Mouse (Mus musculus) hindbrain, embryonic 13.5 days (tissue): ENCODE data around the gene Galnt2. TPM values are rescaled to one million over a fixed set of nuclear protein-coding genes. Genes with fewer than 3 reads are reported as not detected.
A peak's percentile ranks its signal among the peaks of the same experiment; 100 is the strongest.

Source experiments
- ATAC-seq: fragments of 200-750 bp; cut with Nextera tagmentation; 2 replicates; pipeline ENCODE4 v1.8.0; 2017; ENCODE audit warnings: moderate TSS enrichment; ENCODE audit not compliant: low FRiP score
- H3K27ac ChIP-seq: fragments of 300-500 bp; sonication (generic); 2 replicates; pipeline ENCODE4 v1.5.1; 2015; ENCODE audit warnings: inconsistent platforms, mild to moderate bottlenecking, moderate library complexity
- H3K27me3 ChIP-seq: fragments of 300-500 bp; sonication (generic); 2 replicates; pipeline ENCODE4 v1.6.1; 2015; ENCODE audit warnings: mild to moderate bottlenecking, inconsistent platforms
- H3K36me3 ChIP-seq: fragments of 300-500 bp; sonication (generic); 2 replicates; pipeline ENCODE4 v1.6.1; 2015; ENCODE audit warnings: mild to moderate bottlenecking, inconsistent platforms
- H3K4me1 ChIP-seq: fragments of 300-500 bp; sonication (generic); replicated peaks from 2 replicates; pipeline ENCODE4 v1.6.1; 2015; ENCODE audit warnings: inconsistent platforms
- H3K4me2 ChIP-seq: fragments of 300-500 bp; sonication (generic); 2 replicates; pipeline ENCODE4 v1.6.1; 2015; ENCODE audit warnings: inconsistent platforms, mild to moderate bottlenecking, moderate library complexity
- H3K4me3 ChIP-seq: fragments of 300-500 bp; sonication (generic); 2 replicates; pipeline ENCODE4 v1.5.1; 2015; ENCODE audit warnings: mild to moderate bottlenecking, inconsistent platforms
- H3K9ac ChIP-seq: fragments of 300-500 bp; sonication (generic); 2 replicates; pipeline ENCODE4 v1.6.1; 2015; ENCODE audit warnings: mild to moderate bottlenecking, inconsistent platforms
- H3K9me3 ChIP-seq: fragments of 300-500 bp; sonication (generic); 2 replicates; pipeline ENCODE4 v1.6.1; 2016; ENCODE audit warnings: inconsistent platforms
- WGBS: fragments of 180-500 bp; shearing (Covaris S2); methylation state at CpG from one replicate; pipeline ENCODE4 v1.1.7; 2015; 5-methylcytosine and 5-hydroxymethylcytosine counted together
- polyA plus RNA-seq: library from polyadenylated mRNA; unstranded; fragments of >200 nt; fragmentation: Nextera tagmentation; extraction: Ambion mirVana; gene quantifications from 2 replicates; pipeline ENCODE4 v1.2.1, GENCODE M21; 2015

The Galnt2 gene
- polyA plus RNA-seq, 1 experiment from 2014 or later, result 49.9 TPM

DNA sequence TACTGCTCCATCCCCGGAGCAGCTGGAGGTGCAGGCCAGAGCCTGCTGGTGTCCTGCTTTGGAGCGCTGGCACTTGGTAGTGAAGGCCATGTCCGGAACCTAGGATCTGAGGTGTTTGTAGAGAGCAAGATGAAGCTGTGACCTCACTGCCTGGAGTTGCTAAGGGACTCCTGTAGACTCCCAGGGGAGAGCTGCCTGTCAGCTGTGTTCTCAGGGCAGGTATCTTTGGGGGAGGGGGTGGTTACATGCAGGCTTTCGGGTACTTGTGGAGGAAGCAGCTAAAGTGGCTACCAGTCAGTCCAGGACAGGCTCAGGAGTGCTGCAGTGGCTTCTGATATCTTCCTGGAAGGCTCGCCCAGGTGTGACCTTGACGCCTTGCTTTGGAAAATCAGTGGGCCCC is 8.2 kb downstream of the Galnt2 start:
- no peak overlapping the region for H3K27ac ChIP-seq
- WGBS, result 85% methylated on average over 6 of the region's 6 CpGs
- ATAC-seq, result no peak

DNA sequence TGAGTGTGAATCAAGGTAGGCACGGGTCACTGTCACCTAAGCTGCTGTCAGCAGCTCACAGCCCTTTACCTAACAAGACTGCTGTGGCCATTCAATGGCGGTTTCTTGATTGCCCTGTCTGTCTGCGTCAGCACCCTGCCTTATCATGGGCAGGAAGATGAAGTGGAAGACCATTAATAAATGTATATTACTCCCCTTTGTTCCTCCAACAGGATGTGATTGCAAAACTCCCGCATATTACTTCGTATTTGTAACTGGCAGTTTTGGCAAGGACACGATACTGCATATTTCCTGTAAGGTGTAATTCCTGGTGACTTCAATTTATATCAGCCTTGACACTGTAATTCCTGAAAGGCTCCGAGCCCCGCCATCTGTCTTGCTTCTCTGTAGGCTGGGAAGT is 9.7 kb downstream of the Galnt2 start:
- Histone ChIP-seq H3K9ac (peak overlapping the region; percentile 58; the same call in 1 of the 2 replicates), H3K36me3 (peaks cover 20% of the 10 kb centered on the region), H3K27ac (peak overlapping the region; percentile 84), H3K9me3 (peaks cover 5% of the 10 kb centered on the region; the same call in 1 of the 2 replicates), H3K4me1 (peaks cover 50% of the 10 kb centered on the region), H3K4me3 (no peak overlapping the region), H3K27me3 (no peaks in the 10 kb centered on the region), H3K4me2 (no peak overlapping the region)
- ATAC-seq, result no peak
- 63% methylated on average over 8 of the region's 8 CpGs for WGBS

More for the DNA sequence above, 8.2 kb downstream of the Galnt2 start:
- H3K4me2 ChIP-seq, result no peak overlapping the region
- H3K4me1 ChIP-seq, result peaks cover 66% of the 10 kb centered on the region
- peaks cover 5% of the 10 kb centered on the region; the same call in 1 of the 2 replicates for H3K9me3 ChIP-seq
- H3K9ac ChIP-seq, result peak overlapping the region; percentile 25
- H3K36me3 ChIP-seq, result peaks cover 11% of the 10 kb centered on the region
- no peaks in the 10 kb centered on the region for H3K27me3 ChIP-seq
- no peak overlapping the region for H3K4me3 ChIP-seq

DNA sequence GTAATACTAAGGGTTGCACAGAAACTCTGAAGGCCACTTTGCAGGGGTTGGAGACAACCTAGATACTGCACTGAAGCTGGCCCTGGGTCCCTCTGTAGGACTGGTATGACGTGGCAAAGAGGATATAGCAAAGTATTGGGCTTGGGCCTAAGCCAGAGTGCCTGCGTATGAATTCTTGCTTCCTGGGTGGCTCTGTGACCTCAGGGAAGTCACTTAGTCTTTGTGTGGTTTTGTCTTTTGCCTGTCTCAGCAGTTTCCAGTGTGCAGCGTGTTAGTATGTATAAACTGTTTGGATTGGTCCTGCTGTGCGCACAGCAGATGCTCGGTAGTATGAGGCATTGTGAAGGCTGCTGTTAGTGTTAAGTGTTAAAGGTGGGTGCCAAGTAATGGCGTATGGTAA is 11.0 kb downstream of the Galnt2 start:
- no peak for ATAC-seq
- Histone ChIP-seq H3K4me2 (no peak overlapping the region), H3K27ac (peak overlapping the region; percentile 58), H3K27me3 (no peaks in the 10 kb centered on the region), H3K4me1 (peaks cover 46% of the 10 kb centered on the region), H3K4me3 (no peak overlapping the region), H3K9ac (no peak overlapping the region), H3K36me3 (peaks cover 20% of the 10 kb centered on the region), H3K9me3 (peaks cover 5% of the 10 kb centered on the region; the same call in 1 of the 2 replicates)
- 75% methylated on average over 6 of the region's 6 CpGs for WGBS

DNA sequence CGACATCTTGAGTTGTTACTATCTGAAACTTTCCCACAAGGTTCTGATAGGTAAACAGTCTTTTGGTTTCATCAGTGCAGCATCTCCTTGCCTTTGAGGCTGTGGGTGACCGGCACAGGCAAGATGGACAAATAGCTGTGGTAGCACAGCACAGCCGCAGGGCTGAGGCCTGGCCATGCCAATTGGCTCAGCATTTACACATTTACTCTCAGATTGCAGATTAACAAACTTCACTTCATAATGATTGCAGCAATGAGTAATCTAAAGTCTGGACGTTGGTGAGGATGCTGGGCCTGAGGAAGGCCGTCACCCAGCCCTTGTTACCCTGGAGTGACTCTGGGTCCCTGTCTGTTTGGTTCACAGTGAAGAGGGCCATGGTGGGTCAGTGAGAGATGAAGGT is 11.7 kb downstream of the Galnt2 start:
- WGBS, result 96% methylated on average over 5 of the region's 5 CpGs
- H3K4me3 ChIP-seq, result no peak overlapping the region
- no peak for ATAC-seq
- H3K27me3 ChIP-seq, result no peaks in the 10 kb centered on the region
- peaks cover 42% of the 10 kb centered on the region for H3K4me1 ChIP-seq
- H3K9ac ChIP-seq, result no peak overlapping the region
- H3K9me3 ChIP-seq, result peaks cover 5% of the 10 kb centered on the region; the same call in 1 of the 2 replicates
- no peak overlapping the region for H3K27ac ChIP-seq
- peaks cover 20% of the 10 kb centered on the region for H3K36me3 ChIP-seq
- no peak overlapping the region for H3K4me2 ChIP-seq

DNA sequence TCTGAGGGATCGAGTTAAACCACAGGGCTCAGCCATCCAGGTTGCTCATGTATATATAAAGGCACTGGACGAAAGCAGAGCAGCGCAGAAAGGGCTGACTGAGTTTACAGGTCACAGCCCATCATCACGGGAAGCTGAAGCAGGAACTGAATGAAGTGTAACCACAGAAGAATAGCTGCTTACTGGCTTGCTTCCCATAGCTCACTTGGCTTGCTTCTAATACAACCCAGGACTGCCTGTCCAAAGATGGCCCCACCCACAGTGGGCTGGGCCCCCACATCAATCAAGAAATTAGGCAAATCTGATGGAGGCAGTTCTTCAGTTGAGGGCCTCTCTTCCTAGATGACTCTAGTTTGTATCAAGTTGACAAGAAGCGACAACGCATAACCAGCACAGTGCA is 16.4 kb downstream of the Galnt2 start:
- Histone ChIP-seq H3K4me3 (no peak overlapping the region), H3K27ac (no peak overlapping the region), H3K4me1 (peaks cover 27% of the 10 kb centered on the region), H3K9me3 (peaks cover 5% of the 10 kb centered on the region; the same call in 1 of the 2 replicates), H3K27me3 (no peaks in the 10 kb centered on the region), H3K4me2 (no peak overlapping the region), H3K36me3 (peaks cover 20% of the 10 kb centered on the region), H3K9ac (no peak overlapping the region)
- WGBS, result 87% methylated on average over 6 of the region's 6 CpGs
- no peak for ATAC-seq

DNA sequence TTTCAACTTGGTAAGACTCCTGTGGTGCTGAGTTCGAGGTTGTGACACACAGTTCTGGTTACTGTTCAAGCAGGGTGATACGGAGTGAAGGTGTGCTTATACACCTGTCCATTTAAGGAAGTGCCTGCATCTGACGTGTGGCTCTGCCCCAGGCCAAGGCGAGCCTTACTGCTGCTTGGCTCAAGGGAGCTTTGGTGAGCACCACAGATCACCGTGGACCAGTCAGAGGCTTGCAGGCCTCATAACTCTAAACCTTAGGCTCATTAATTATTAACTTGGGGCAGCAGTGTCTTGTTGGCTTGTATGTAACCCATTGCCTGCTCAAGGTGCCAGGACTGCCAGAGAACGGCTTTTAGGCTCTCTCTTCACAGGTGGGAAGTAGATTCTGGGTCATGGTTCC is 17.5 kb downstream of the Galnt2 start:
- H3K9ac ChIP-seq, result no peak overlapping the region
- no peaks in the 10 kb centered on the region for H3K27me3 ChIP-seq
- peaks cover 34% of the 10 kb centered on the region for H3K4me1 ChIP-seq
- H3K4me2 ChIP-seq, result no peak overlapping the region
- ATAC-seq, result no peak
- H3K4me3 ChIP-seq, result no peak overlapping the region
- peaks cover 4% of the 10 kb centered on the region; the same call in 1 of the 2 replicates for H3K9me3 ChIP-seq
- H3K36me3 ChIP-seq, result peaks cover 16% of the 10 kb centered on the region
- no peak overlapping the region for H3K27ac ChIP-seq
- WGBS, result 90% methylated on average over 6 of the region's 6 CpGs

DNA sequence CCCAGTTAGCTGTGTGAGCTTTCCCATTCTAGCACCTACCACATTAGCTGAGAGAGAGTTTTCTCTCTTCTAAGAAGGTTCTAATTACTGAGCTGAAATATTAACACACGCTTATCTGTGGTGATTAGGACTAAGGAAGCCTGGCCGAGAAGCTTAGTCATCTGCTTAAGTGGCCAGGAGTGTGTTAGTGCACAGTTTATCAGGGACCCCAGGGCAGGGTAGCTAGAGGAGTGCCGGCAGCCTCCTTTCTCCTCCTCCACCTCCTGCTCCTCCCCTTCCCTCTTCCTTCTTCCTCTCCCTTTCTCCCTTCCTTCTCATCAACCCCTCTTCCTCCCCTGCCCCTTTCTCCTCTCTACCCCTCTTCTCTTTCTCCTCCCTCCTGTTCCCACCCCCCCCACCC is 19.1 kb downstream of the Galnt2 start:
- Histone ChIP-seq H3K4me2 (no peak overlapping the region), H3K9ac (no peak overlapping the region), H3K27ac (peak overlapping the region; percentile 2; the same call in 1 of the 2 replicates), H3K27me3 (no peaks in the 10 kb centered on the region), H3K36me3 (peaks cover 2% of the 10 kb centered on the region; the same call in 1 of the 2 replicates), H3K4me1 (peaks cover 36% of the 10 kb centered on the region), H3K4me3 (no peak overlapping the region), H3K9me3 (no peaks in the 10 kb centered on the region)
- WGBS, result 37% methylated on average over 3 of the region's 3 CpGs
- no peak for ATAC-seq

DNA sequence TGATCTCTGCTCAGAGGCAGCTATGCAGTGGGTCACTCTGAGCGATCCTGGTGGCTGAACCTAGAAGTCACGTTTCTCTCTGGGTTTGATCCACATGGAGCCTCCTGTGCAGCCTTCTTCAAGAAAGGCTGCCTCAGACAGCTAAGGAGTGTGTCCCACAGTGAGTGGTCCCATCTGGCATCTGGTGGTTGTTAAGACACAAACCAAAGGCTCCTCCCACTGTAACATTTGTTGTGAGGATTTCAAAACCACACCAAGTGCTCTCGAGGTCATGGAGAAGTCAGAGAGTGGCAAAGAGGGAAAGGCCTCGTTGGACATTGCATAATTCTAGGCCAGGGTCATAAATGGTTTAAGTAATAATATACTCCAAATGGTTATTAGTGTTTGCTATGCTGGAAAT is 19.6 kb downstream of the Galnt2 start:
- H3K9ac ChIP-seq, result no peak overlapping the region
- no peaks in the 10 kb centered on the region for H3K36me3 ChIP-seq
- H3K4me3 ChIP-seq, result no peak overlapping the region
- peaks cover 41% of the 10 kb centered on the region for H3K4me1 ChIP-seq
- WGBS, result 18% methylated on average over 4 of the region's 4 CpGs
- H3K27me3 ChIP-seq, result no peaks in the 10 kb centered on the region
- ATAC-seq, result no peak
- peak overlapping the region; percentile 32; the same call in 1 of the 2 replicates for H3K27ac ChIP-seq
- H3K4me2 ChIP-seq, result no peak overlapping the region
- no peaks in the 10 kb centered on the region for H3K9me3 ChIP-seq

DNA sequence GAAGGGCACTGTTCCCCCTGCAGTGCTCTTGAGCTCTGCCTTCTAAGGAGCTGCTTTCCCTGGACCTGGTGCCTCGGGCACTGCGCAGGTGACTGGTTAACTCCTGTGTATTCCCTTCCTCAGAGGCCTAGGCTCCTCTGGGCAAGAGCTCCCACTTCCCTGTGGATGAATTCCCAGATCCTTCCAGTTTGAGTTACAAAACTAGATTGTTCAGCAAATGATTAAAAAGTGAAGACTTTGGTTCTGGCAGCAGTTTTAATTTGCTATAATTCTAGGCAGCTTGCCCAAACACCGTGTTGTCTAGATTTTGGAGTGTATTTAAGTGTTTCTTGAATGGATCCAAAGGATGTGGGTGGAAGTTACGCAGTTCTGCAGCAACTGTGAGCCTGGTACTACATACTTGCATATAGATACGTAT is 21.4 kb downstream of the Galnt2 start:
- no peak overlapping the region for H3K4me2 ChIP-seq
- H3K27me3 ChIP-seq, result no peaks in the 10 kb centered on the region
- no peak overlapping the region for H3K9ac ChIP-seq
- H3K27ac ChIP-seq, result no peak overlapping the region
- H3K4me1 ChIP-seq, result peaks cover 59% of the 10 kb centered on the region
- no peaks in the 10 kb centered on the region for H3K36me3 ChIP-seq
- WGBS, result 91% methylated on average over 5 of the region's 5 CpGs
- no peak for ATAC-seq
- H3K4me3 ChIP-seq, result no peak overlapping the region
- H3K9me3 ChIP-seq, result no peaks in the 10 kb centered on the region

DNA sequence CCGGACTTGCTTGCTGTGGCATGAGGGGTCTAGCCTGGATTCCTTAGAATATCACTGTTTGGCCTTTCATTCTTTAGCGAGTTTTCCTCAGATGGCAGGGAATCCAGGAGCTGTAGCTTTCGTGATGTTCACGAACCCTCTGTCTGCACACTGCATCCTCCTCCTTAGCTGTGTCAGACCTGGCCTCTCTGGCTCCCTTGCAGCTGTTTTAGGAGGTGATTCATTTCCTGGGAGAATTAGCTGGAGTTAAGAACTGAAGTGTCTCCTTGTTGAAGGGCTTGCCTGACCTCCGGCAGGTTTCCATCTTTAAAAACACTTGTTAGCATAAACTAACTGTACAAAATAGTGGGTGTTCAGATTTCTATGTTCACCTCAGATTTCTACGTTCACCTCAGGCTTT is 22.7 kb downstream of the Galnt2 start:
- no peak overlapping the region for H3K9ac ChIP-seq
- peaks cover 64% of the 10 kb centered on the region for H3K4me1 ChIP-seq
- no peaks in the 10 kb centered on the region for H3K27me3 ChIP-seq
- H3K4me3 ChIP-seq, result no peak overlapping the region
- 92% methylated on average over 6 of the region's 6 CpGs for WGBS
- H3K36me3 ChIP-seq, result no peaks in the 10 kb centered on the region
- H3K27ac ChIP-seq, result no peak overlapping the region
- ATAC-seq, result no peak
- no peak overlapping the region for H3K4me2 ChIP-seq
- H3K9me3 ChIP-seq, result no peaks in the 10 kb centered on the region

DNA sequence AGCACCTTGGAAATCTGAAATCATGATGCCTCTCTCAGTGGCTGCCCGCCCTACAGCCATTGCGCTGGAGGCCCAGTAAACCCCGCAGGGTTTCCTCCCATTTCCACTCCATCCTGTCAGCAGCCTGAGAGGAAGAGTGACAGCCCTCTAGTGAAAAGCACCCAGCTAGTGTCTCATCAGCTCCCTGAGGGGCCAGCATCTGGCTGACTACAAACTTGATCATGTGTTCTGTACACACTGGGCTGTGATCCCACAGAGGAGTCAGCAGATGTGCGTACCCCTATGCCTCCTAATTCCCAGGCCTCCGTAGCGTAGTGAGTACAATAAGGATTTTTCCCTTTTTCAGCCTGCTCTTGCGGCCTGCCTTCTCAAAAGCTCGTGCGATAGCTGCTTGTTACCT is 25.6 kb downstream of the Galnt2 start:
- no peaks in the 10 kb centered on the region for H3K36me3 ChIP-seq
- H3K4me2 ChIP-seq, result no peak overlapping the region
- no peak for ATAC-seq
- H3K9me3 ChIP-seq, result no peaks in the 10 kb centered on the region
- H3K27ac ChIP-seq, result peak overlapping the region; percentile 78
- peak overlapping the region; percentile 20; the same call in 1 of the 2 replicates for H3K9ac ChIP-seq
- H3K4me3 ChIP-seq, result no peak overlapping the region
- H3K4me1 ChIP-seq, result peaks cover 71% of the 10 kb centered on the region
- H3K27me3 ChIP-seq, result no peaks in the 10 kb centered on the region
- 60% methylated on average over 9 of the region's 9 CpGs for WGBS

DNA sequence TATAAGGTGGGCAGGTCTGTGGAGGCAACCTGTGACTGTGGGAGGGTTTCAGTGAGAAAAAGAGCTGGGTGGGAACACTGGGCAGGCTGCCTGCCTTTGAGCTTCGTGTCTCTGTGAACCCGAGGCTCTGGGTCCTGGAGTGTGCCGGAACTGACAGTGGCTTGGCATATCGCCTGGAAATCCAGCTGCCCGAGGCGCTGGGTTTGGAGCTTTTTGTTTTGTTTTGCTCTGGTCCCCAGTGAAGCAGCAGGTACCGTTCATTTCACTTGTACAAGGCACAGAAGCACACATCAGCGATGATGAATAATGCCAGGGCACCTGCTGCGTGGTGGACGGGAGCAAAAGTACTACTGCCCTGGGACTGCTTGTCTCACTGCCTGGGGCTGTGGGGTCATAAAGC is 26.2 kb downstream of the Galnt2 start:
- WGBS, result 40% methylated on average over 10 of the region's 10 CpGs
- Histone ChIP-seq H3K27me3 (no peaks in the 10 kb centered on the region), H3K27ac (peak overlapping the region; percentile 78), H3K36me3 (no peaks in the 10 kb centered on the region), H3K4me3 (no peak overlapping the region), H3K4me1 (peaks cover 76% of the 10 kb centered on the region), H3K9ac (peak overlapping the region; percentile 51; the same call in 1 of the 2 replicates), H3K4me2 (0 out of 2 replicates have a peak overlapping the region, but pooled peaks have one; percentile 8), H3K9me3 (no peaks in the 10 kb centered on the region)
- peak; percentile 43 for ATAC-seq

DNA sequence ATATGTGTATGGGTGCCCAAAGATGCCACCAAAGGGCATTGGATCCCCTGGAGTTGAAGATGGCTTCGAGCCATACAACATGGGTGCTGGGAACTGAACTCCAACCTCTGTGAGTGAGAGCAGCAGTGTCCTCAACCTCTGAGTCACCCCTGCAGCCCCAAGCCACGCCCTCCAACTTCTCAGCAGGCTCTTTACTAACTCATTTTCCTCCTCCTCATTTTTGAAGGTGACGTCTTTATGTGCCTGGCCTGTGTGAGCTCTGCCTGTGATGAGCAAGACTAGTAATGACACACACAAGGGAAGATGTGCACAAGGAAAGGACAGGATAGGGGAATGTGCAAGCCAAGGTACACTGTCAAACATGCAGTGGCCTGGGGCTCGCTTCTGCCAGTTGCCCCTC is 28.0 kb downstream of the Galnt2 start:
- no peak for ATAC-seq
- no peaks in the 10 kb centered on the region for H3K36me3 ChIP-seq
- no peak overlapping the region for H3K4me3 ChIP-seq
- H3K4me1 ChIP-seq, result peaks cover 85% of the 10 kb centered on the region
- no peaks in the 10 kb centered on the region for H3K9me3 ChIP-seq
- 89% methylated on average over 4 of the region's 4 CpGs for WGBS
- H3K27me3 ChIP-seq, result no peaks in the 10 kb centered on the region
- H3K9ac ChIP-seq, result no peak overlapping the region
- H3K27ac ChIP-seq, result no peak overlapping the region
- H3K4me2 ChIP-seq, result no peak overlapping the region
